Mouse (Mus musculus) ES-E14 (cell line): ENCODE results near the gene Mrpl45. TPM values are rescaled to one million over a fixed set of nuclear protein-coding genes. Genes with fewer than 3 reads are reported as not detected.

Experiments
- DNase-seq: peaks from one replicate; pipeline ENCODE4 v3.0.0-alpha.2; 2013; ENCODE audit warnings: low read depth, low spot score
- H3K27ac ChIP-seq: 2 replicates; pipeline ENCODE4 v1.5.1; 2012; ENCODE audit warnings: low read depth, mild to moderate bottlenecking, low read length, moderate library complexity, mixed read lengths; ENCODE audit not compliant: poor library complexity, insufficient read depth, severe bottlenecking
- H3K36me3 ChIP-seq: 2 replicates; pipeline ENCODE4 v1.6.1; 2012; ENCODE audit warnings: mild to moderate bottlenecking, low read length, moderate library complexity, mixed read lengths; ENCODE audit not compliant: control insufficient read depth, poor library complexity, insufficient read depth, severe bottlenecking
- H3K4me1 ChIP-seq, 2 experiments: fragments of 150-350 bp in 1 of 2; sonication (generic) in 1 of 2; 2 replicates each; pipeline ENCODE4 v1.6.1; 2012; ENCODE audit warnings: low read length in 2 of 2, mild to moderate bottlenecking in 1 of 2, mixed read lengths in 1 of 2; ENCODE audit not compliant: control insufficient read depth in 2 of 2, insufficient read depth in 2 of 2, poor library complexity in 1 of 2
- H3K4me3 ChIP-seq, 2 experiments: fragments of 150-350 bp in 1 of 2; sonication (generic) in 1 of 2; 2 replicates each; pipeline ENCODE4 v1.5.1; 2012; ENCODE audit warnings: low read length in 2 of 2, low read depth in 1 of 2, mild to moderate bottlenecking in 1 of 2, mixed read lengths in 1 of 2; ENCODE audit not compliant: insufficient read depth in 1 of 2, poor library complexity in 1 of 2, severe bottlenecking in 1 of 2
- H3K9ac ChIP-seq: 2 replicates; pipeline ENCODE4 v1.6.1; 2012; ENCODE audit warnings: low read depth, mild to moderate bottlenecking, low read length, mixed read lengths; ENCODE audit not compliant: poor library complexity, insufficient read depth, severe bottlenecking
- H3K9me3 ChIP-seq: fragments of 150-350 bp; sonication (generic); 2 replicates; pipeline ENCODE4 v1.6.1; 2012; ENCODE audit warnings: low read depth, mild to moderate bottlenecking, low read length; ENCODE audit not compliant: control insufficient read depth, insufficient read depth
- CHD2 ChIP-seq: IDR thresholded peaks from 2 replicates; pipeline ENCODE4 v1.6.1; 2014; ENCODE audit warnings: mild to moderate bottlenecking, low read depth, low read length, inconsistent platforms
- HCFC1 ChIP-seq: IDR thresholded peaks from 2 replicates; pipeline ENCODE4 v1.6.1; 2012; ENCODE audit warnings: low read length, inconsistent platforms, borderline replicate concordance; ENCODE audit not compliant: insufficient read depth
- MAFK ChIP-seq: IDR thresholded peaks from 2 replicates; pipeline ENCODE4 v1.6.1; 2014; ENCODE audit warnings: mild to moderate bottlenecking, low read depth, low read length, inconsistent platforms; ENCODE audit not compliant: insufficient read depth
- ZC3H11A ChIP-seq: IDR thresholded peaks from 2 replicates; pipeline ENCODE4 v1.6.1; 2012; ENCODE audit warnings: low read depth, mild to moderate bottlenecking, inconsistent platforms, low read length, borderline replicate concordance
- ZNF384 ChIP-seq: IDR thresholded peaks from 2 replicates; pipeline ENCODE4 v1.6.1; 2012; ENCODE audit warnings: low read depth, low read length, inconsistent platforms
- in situ Hi-C, 2 experiments: fragments of 600-800 bp; cut with MboI; formaldehyde crosslinking; loops; one replicate each; pipeline ENCODE4 v1.15.1; 2025; ENCODE audit warnings: low sequenced_read_pairs in 2 of 2, inconsistent platforms in 1 of 2; ENCODE audit not compliant: unreplicated experiment in 2 of 2
- total RNA-seq: library from RNA; depleted of rRNA; stranded (reverse); fragments of 300-350 nt; gene quantifications from 2 replicates; pipeline ENCODE4 v1.2.3, GENCODE M21; 2012; rRNA removed

Gene Mrpl45
- total RNA-seq, 1 experiment: 76.8 TPM

GRCm38 (mm10) chr11:97368501-97368900 lies 53.0 kb downstream of the Mrpl45 start:
- H3K36me3 ChIP-seq: peaks cover 2% of the 10 kb centered on the region; the same call in 1 of the 2 replicates
- in situ Hi-C loops: no loop called here
- no peaks in the 10 kb centered on the region for H3K9me3 ChIP-seq
- no peak overlapping the region for H3K9ac ChIP-seq
- no peak for TF ChIP-seq ZNF384
- no peak overlapping the region for H3K4me3 ChIP-seq
- peaks cover 3 to 6% of the 10 kb centered on the region in 2 experiments for H3K4me1 ChIP-seq
- no peak for DNase-seq
- no peak overlapping the region for H3K27ac ChIP-seq

GRCm38 (mm10) chr11:97370329-97371091 lies 55.0 kb downstream of the Mrpl45 start:
- no peak for DNase-seq
- in situ Hi-C loops: no loop called here
- TF ChIP-seq CHD2 (no peak), HCFC1 (no peak), MAFK (no peak), ZNF384 (no peak), ZC3H11A (no peak)

GRCm38 (mm10) chr11:97372159-97372864 lies 56.8 kb downstream of the Mrpl45 start:
- peaks cover 9% of the 10 kb centered on the region; the same call in 1 of the 2 replicates for H3K36me3 ChIP-seq
- TF ChIP-seq HCFC1 (no peak), ZC3H11A (no peak), ZNF384 (no peak), MAFK (no peak), CHD2 (no peak)
- no peak overlapping the region for H3K4me3 ChIP-seq
- no peak overlapping the region for H3K27ac ChIP-seq
- H3K9ac ChIP-seq: no peak overlapping the region
- H3K9me3 ChIP-seq: no peaks in the 10 kb centered on the region
- no peak for DNase-seq
- in situ Hi-C loops: no loop called here
- H3K4me1 ChIP-seq: no peaks in the 10 kb centered on the region

More at GRCm38 (mm10) chr11:97370329-97371091, 55.0 kb downstream of the Mrpl45 start:
- H3K9ac ChIP-seq: no peak overlapping the region
- H3K27ac ChIP-seq: no peak overlapping the region
- no peak overlapping the region for H3K4me3 ChIP-seq
- H3K9me3 ChIP-seq: no peaks in the 10 kb centered on the region
- peaks cover 4% of the 10 kb centered on the region; the same call in 1 of the 2 replicates for H3K36me3 ChIP-seq
- H3K4me1 ChIP-seq: no peaks in the 10 kb centered on the region; a peak in 1 of 4 replicates

- Histone ChIP-seq H3K9me3 (no peaks in the 10 kb centered on the region), H3K9ac (no peak overlapping the region), H3K4me3 (no peak overlapping the region), H3K36me3 (peaks cover 13% of the 10 kb centered on the region; the same call in 1 of the 2 replicates), H3K27ac (no peak overlapping the region), H3K4me1 (no peaks in the 10 kb centered on the region)
- DNase-seq: no peak
- TF ChIP-seq CHD2: no peak
- TF ChIP-seq MAFK: no peak
- no peak for TF ChIP-seq ZNF384
- no peak for TF ChIP-seq ZC3H11A
- no peak for TF ChIP-seq HCFC1
- in situ Hi-C loops: no loop called here
Observed at GRCm38 (mm10) chr11:97373402-97373801, 57.9 kb downstream of the Mrpl45 start.

Other genes with a start within 250 kb of the Mrpl45 start
- gene Tbx21, start 200.4 kb upstream of the Mrpl45 start, total RNA-seq: 0.27 and 0.32 TPM in 2 replicates
- gene Tbkbp1, start 164.2 kb upstream of the Mrpl45 start, total RNA-seq: 3.5 and 4.5 TPM in 2 replicates
- gene Kpnb1, start 127.8 kb upstream of the Mrpl45 start, total RNA-seq: 272 and 369 TPM in 2 replicates
- gene Npepps, start 35.1 kb upstream of the Mrpl45 start, total RNA-seq: 86.1 and 107 TPM in 2 replicates
- 0.31 and 0.53 TPM in 2 replicates for gene Gpr179, start 36.4 kb downstream of the Mrpl45 start, total RNA-seq
- gene Socs7, start 46.8 kb downstream of the Mrpl45 start, total RNA-seq: 14.3 and 14.5 TPM in 2 replicates
- gene Arhgap23, start 99.8 kb downstream of the Mrpl45 start, total RNA-seq: 22.6 and 26.3 TPM in 2 replicates
- gene 4933428G20Rik, start 184.6 kb downstream of the Mrpl45 start, total RNA-seq: 0.36 and 0.63 TPM in 2 replicates